Mouse (Mus musculus): ENCODE results near the gene Slc25a34. TPM values are rescaled to one million over a fixed set of nuclear protein-coding genes. Genes with fewer than 3 reads are reported as not detected.

The Slc25a34 gene
- polyA plus RNA-seq (2012; rRNA removed): 7.7 and 9.5 TPM in 2 replicates

DNA sequence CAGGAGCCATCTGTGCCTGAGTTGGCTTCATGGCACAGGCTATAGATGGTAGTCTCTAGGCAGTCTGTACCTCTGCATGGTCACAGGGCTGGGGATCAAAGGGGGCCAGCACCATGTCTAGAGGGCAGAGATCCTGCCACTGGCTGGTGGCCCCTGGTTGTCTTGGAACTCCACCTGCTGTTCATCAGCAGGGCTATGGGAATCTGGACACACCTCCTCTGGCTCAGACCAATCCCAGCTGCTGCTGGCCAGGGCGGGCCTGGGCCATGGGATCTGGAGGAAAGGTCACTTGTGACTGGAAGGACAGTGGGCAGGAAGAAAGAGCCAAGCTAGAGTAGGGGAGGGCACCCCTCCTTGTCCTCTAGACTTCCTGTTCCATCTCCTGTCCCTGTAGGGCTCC is at the start of gene Slc25a34:
TSS of gene Slc25a34 (minus strand) at position 156 of the 400 bp plus-strand sequence.
- Histone ChIP-seq H3K4me1 (ENCODE audit: control insufficient read depth, insufficient read depth, low read length) (no peaks in the 10 kb centered on the region), H3K27ac (ENCODE audit: insufficient read depth, low read length) (no peak within 1 kb of the TSS), H3K27me3 (ENCODE audit: control insufficient read depth, insufficient read depth, low read length) (no peaks in the 10 kb centered on the region), H3K4me3 (replicated peaks; ENCODE audit: insufficient read depth, low read depth, low read length) (no peak within 1 kb of the TSS)
- WGBS: 25% methylated on average over 1 of the region's 1 CpGs
- TF ChIP-seq POLR2A (IDR thresholded peaks at IDR 0.05; ENCODE audit: borderline replicate concordance, insufficient read depth, low read length) (no peak), CTCF (IDR thresholded peaks at IDR 0.05; ENCODE audit: borderline replicate concordance, insufficient read depth, low read depth, low read length) (no peak)
- DNase-seq: peak in 1 of 2 experiments; percentile 42

GRCm38 (mm10) chr4:141672325-141672724 is 48.7 kb upstream of the Slc25a34 start:
- 79% methylated on average over 13 of the region's 13 CpGs for WGBS
- no peaks in the 10 kb centered on the region for H3K4me1 ChIP-seq (ENCODE audit: control insufficient read depth, insufficient read depth, low read length)
- no peak for TF ChIP-seq CTCF (IDR thresholded peaks at IDR 0.05; ENCODE audit: borderline replicate concordance, insufficient read depth, low read depth, low read length)
- no peak for TF ChIP-seq POLR2A (IDR thresholded peaks at IDR 0.05; ENCODE audit: borderline replicate concordance, insufficient read depth, low read length)
- no peak overlapping the region for H3K4me3 ChIP-seq (replicated peaks; ENCODE audit: insufficient read depth, low read depth, low read length)
- H3K27me3 ChIP-seq (ENCODE audit: control insufficient read depth, insufficient read depth, low read length): no peaks in the 10 kb centered on the region
- no peak for DNase-seq
- no peak overlapping the region for H3K27ac ChIP-seq (ENCODE audit: insufficient read depth, low read length)

GRCm38 (mm10) chr4:141671389-141671788 is 47.8 kb upstream of the Slc25a34 start:
- no peak overlapping the region for H3K27ac ChIP-seq (ENCODE audit: insufficient read depth, low read length)
- H3K4me3 ChIP-seq (replicated peaks; ENCODE audit: insufficient read depth, low read depth, low read length): no peak overlapping the region
- DNase-seq: no peak
- 76% methylated on average over 4 of the region's 4 CpGs for WGBS
- no peaks in the 10 kb centered on the region for H3K27me3 ChIP-seq (ENCODE audit: control insufficient read depth, insufficient read depth, low read length)
- TF ChIP-seq CTCF (IDR thresholded peaks at IDR 0.05; ENCODE audit: borderline replicate concordance, insufficient read depth, low read depth, low read length) (no peak), POLR2A (IDR thresholded peaks at IDR 0.05; ENCODE audit: borderline replicate concordance, insufficient read depth, low read length) (no peak)
- H3K4me1 ChIP-seq (ENCODE audit: control insufficient read depth, insufficient read depth, low read length): no peaks in the 10 kb centered on the region

DNA sequence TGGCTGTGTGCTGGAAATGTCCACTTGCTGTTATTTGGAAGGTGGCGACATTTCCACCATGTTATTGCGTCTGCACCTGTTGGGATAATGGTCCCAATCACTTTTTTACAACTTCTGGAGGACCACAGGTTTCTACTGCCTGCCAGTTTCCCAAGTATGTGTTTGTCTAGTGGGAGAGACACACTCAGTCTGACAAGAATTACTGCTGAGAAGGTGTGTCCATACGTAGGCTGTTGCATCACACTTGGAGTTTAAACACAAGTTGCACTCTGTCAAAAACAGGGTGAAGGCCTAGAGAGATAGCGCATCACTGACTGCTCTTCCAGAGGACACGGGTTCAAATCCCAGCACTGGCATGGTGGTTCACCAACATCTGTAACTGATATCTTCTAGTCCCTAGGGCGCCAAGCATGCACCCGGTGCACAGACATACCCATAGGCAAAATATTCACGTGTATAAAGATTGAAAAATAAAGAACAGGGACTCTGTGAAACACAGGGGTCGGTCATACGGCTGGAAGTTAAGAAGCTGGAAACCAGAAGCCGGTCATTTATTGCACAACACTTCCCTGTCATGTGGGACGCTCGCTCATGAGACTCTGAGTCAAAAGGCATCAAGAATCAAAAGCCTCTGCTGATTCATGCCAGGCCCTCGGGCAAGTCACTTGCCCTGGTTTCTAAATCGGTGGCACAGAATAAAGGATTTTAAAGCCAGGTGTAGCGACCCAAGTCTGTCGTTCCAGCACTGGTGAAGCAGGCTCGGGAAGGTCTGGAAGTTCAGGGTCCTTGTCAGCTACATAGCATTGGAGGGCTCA is 46.5 kb upstream of the Slc25a34 start:
- no peak overlapping the region for H3K4me3 ChIP-seq (replicated peaks; ENCODE audit: insufficient read depth, low read depth, low read length)
- WGBS: 85% methylated on average over 18 of the region's 18 CpGs
- H3K4me1 ChIP-seq (ENCODE audit: control insufficient read depth, insufficient read depth, low read length): peaks cover under 1% of the 10 kb centered on the region; the same call in 1 of the 2 replicates
- no peaks in the 10 kb centered on the region for H3K27me3 ChIP-seq (ENCODE audit: control insufficient read depth, insufficient read depth, low read length)
- DNase-seq: peak in 1 of 2 experiments; percentile 31
- H3K27ac ChIP-seq (ENCODE audit: insufficient read depth, low read length): no peak overlapping the region
- TF ChIP-seq POLR2A (IDR thresholded peaks at IDR 0.05; ENCODE audit: borderline replicate concordance, insufficient read depth, low read length): no peak
- no peak for TF ChIP-seq CTCF (IDR thresholded peaks at IDR 0.05; ENCODE audit: borderline replicate concordance, insufficient read depth, low read depth, low read length)

- no peak for TF ChIP-seq POLR2A (IDR thresholded peaks at IDR 0.05; ENCODE audit: borderline replicate concordance, insufficient read depth, low read length)
- TF ChIP-seq CTCF (IDR thresholded peaks at IDR 0.05; ENCODE audit: borderline replicate concordance, insufficient read depth, low read depth, low read length): no peak
- Histone ChIP-seq H3K27ac (ENCODE audit: insufficient read depth, low read length) (peak within 1 kb of the TSS; percentile 87), H3K4me3 (replicated peaks; ENCODE audit: insufficient read depth, low read depth, low read length) (peak within 1 kb of the TSS; percentile 94), H3K4me1 (ENCODE audit: control insufficient read depth, insufficient read depth, low read length) (peaks cover 7% of the 10 kb centered on the region), H3K27me3 (ENCODE audit: control insufficient read depth, insufficient read depth, low read length) (no peaks in the 10 kb centered on the region)
- DNase-seq: no peak
- WGBS: 41% methylated on average over 8 of the region's 8 CpGs
Measured at GRCm38 (mm10) chr4:141664799-141665198, 41.2 kb upstream of the Slc25a34 start, which contains the start of gene Plekhm2. TSS of gene Plekhm2 (minus strand) at chr4:141664899.

- peak; percentile 81 to 83 for DNase-seq
- 2% methylated on average over 49 of the region's 60 CpGs for WGBS
Measured at GRCm38 (mm10) chr4:141664011-141664745, 40.6 kb upstream of the Slc25a34 start.

GRCm38 (mm10) chr4:141663122-141663931 is 39.7 kb upstream of the Slc25a34 start:
- Histone ChIP-seq H3K4me1 (ENCODE audit: control insufficient read depth, insufficient read depth, low read length) (peaks cover 16% of the 10 kb centered on the region), H3K27me3 (ENCODE audit: control insufficient read depth, insufficient read depth, low read length) (no peaks in the 10 kb centered on the region), H3K4me3 (replicated peaks; ENCODE audit: insufficient read depth, low read depth, low read length) (peak overlapping the region; percentile 94), H3K27ac (ENCODE audit: insufficient read depth, low read length) (0 out of 2 replicates have a peak overlapping the region, but pooled peaks have one; percentile 8)
- TF ChIP-seq POLR2A (IDR thresholded peaks at IDR 0.05; ENCODE audit: borderline replicate concordance, insufficient read depth, low read length) (no peak), CTCF (IDR thresholded peaks at IDR 0.05; ENCODE audit: borderline replicate concordance, insufficient read depth, low read depth, low read length) (no peak)
- peak; percentile 38 to 59 for DNase-seq
- WGBS: 2% methylated on average over 47 of the region's 47 CpGs

More at GRCm38 (mm10) chr4:141664011-141664745, 40.6 kb upstream of the Slc25a34 start:
- peaks cover 8% of the 10 kb centered on the region for H3K4me1 ChIP-seq (ENCODE audit: control insufficient read depth, insufficient read depth, low read length)
- H3K27me3 ChIP-seq (ENCODE audit: control insufficient read depth, insufficient read depth, low read length): no peaks in the 10 kb centered on the region
- H3K4me3 ChIP-seq (replicated peaks; ENCODE audit: insufficient read depth, low read depth, low read length): peak overlapping the region; percentile 94
- TF ChIP-seq POLR2A (IDR thresholded peaks at IDR 0.05; ENCODE audit: borderline replicate concordance, insufficient read depth, low read length): peak; percentile 57
- TF ChIP-seq CTCF (IDR thresholded peaks at IDR 0.05; ENCODE audit: borderline replicate concordance, insufficient read depth, low read depth, low read length): no peak
- H3K27ac ChIP-seq (ENCODE audit: insufficient read depth, low read length): peak overlapping the region; percentile 87

Measured in cerebellum, adult 2 months (tissue).